Mouse (Mus musculus) kidney, embryonic 14.5 days (tissue): ENCODE results near the gene Hs1bp3. TPM values are rescaled to one million over a fixed set of nuclear protein-coding genes. Genes with fewer than 3 reads are reported as not detected.

ENCODE experiments used
- ATAC-seq: fragments of 200-750 bp; cut with Nextera tagmentation; 2 replicates; pipeline ENCODE4 v1.8.0; 2017; ENCODE audit warnings: moderate number of reproducible peaks, mild to moderate bottlenecking, moderate TSS enrichment, moderate library complexity; ENCODE audit not compliant: low FRiP score, low TSS enrichment
- H3K27ac ChIP-seq: fragments of 300-500 bp; sonication (generic); 2 replicates; pipeline ENCODE4 v1.5.1; 2014; ENCODE audit warnings: low read depth, mild to moderate bottlenecking, low read length, moderate library complexity, mixed read lengths
- H3K27me3 ChIP-seq: fragments of 300-500 bp; sonication (generic); 2 replicates; pipeline ENCODE4 v1.6.1; 2014; ENCODE audit warnings: mild to moderate bottlenecking, low read length; ENCODE audit not compliant: control insufficient read depth, insufficient read depth
- H3K36me3 ChIP-seq: fragments of 300-500 bp; sonication (generic); 2 replicates; pipeline ENCODE4 v1.6.1; 2014; ENCODE audit warnings: low read length, mixed read lengths; ENCODE audit not compliant: control insufficient read depth, insufficient read depth
- H3K4me1 ChIP-seq: fragments of 300-500 bp; sonication (generic); 2 replicates; pipeline ENCODE4 v1.6.1; 2014; ENCODE audit warnings: low read length, mixed read lengths; ENCODE audit not compliant: control insufficient read depth, insufficient read depth
- H3K4me2 ChIP-seq: fragments of 300-500 bp; sonication (generic); replicated peaks from 2 replicates; pipeline ENCODE4 v1.6.1; 2014; ENCODE audit warnings: low read depth, mild to moderate bottlenecking, low read length
- H3K4me3 ChIP-seq: fragments of 300-500 bp; sonication (generic); 2 replicates; pipeline ENCODE4 v1.5.1; 2014; ENCODE audit warnings: mild to moderate bottlenecking, low read length
- H3K9ac ChIP-seq: fragments of 300-500 bp; sonication (generic); 2 replicates; pipeline ENCODE4 v1.6.1; 2014; ENCODE audit warnings: low read depth, mild to moderate bottlenecking, low read length, moderate library complexity
- H3K9me3 ChIP-seq: fragments of 300-500 bp; sonication (generic); 2 replicates; pipeline ENCODE4 v1.6.1; 2016; ENCODE audit warnings: low read length; ENCODE audit not compliant: control insufficient read depth
- WGBS: fragments of 180-500 bp; shearing (Covaris S2); extraction: QIAGEN DNeasy Blood & Tissue Kit; methylation state at CpG from one replicate; pipeline ENCODE4 v1.1.7; 2014; 5-methylcytosine and 5-hydroxymethylcytosine counted together
- polyA plus RNA-seq: library from polyadenylated mRNA; unstranded; fragments of >200 nt; fragmentation: Nextera tagmentation; extraction: Ambion mirVana; gene quantifications from 2 replicates; pipeline ENCODE4 v1.2.1, GENCODE M21; 2014

The Hs1bp3 gene
- polyA plus RNA-seq, 1 experiment from 2014 or later, result 11.6 TPM

GRCm38 (mm10) chr12:8348733-8349513, 35.7 kb downstream of the Hs1bp3 start:
- Histone ChIP-seq H3K4me3 (no peak overlapping the region), H3K4me1 (peaks cover 14% of the 10 kb centered on the region), H3K36me3 (no peaks in the 10 kb centered on the region), H3K9me3 (no peaks in the 10 kb centered on the region), H3K27me3 (no peaks in the 10 kb centered on the region), H3K27ac (no peak overlapping the region), H3K4me2 (no peak overlapping the region), H3K9ac (no peak overlapping the region)
- ATAC-seq, result no peak
- WGBS, result 66% methylated on average over 9 of the region's 9 CpGs

GRCm38 (mm10) chr12:8351025-8351903, 38.0 kb downstream of the Hs1bp3 start:
- Histone ChIP-seq H3K4me2 (no peak overlapping the region), H3K9ac (0 out of 2 replicates have a peak overlapping the region, but pooled peaks have one; percentile 28), H3K4me1 (peaks cover 11% of the 10 kb centered on the region; the same call in 1 of the 2 replicates), H3K27ac (no peak overlapping the region; the same call in 1 of the 2 replicates), H3K9me3 (no peaks in the 10 kb centered on the region), H3K36me3 (no peaks in the 10 kb centered on the region), H3K4me3 (no peak overlapping the region), H3K27me3 (no peaks in the 10 kb centered on the region)
- 19% methylated on average over 4 of the region's 4 CpGs for WGBS
- ATAC-seq, result peak; percentile 50; the same call in 1 of the 2 replicates

- Histone ChIP-seq H3K27ac (no peak overlapping the region), H3K4me2 (no peak overlapping the region), H3K9me3 (no peaks in the 10 kb centered on the region), H3K9ac (no peak overlapping the region), H3K27me3 (no peaks in the 10 kb centered on the region), H3K36me3 (no peaks in the 10 kb centered on the region), H3K4me3 (no peak overlapping the region), H3K4me1 (peaks cover 11% of the 10 kb centered on the region)
- 48% methylated on average over 4 of the region's 4 CpGs for WGBS
- no peak for ATAC-seq
These were observed 39.8 kb downstream of the Hs1bp3 start for GRCm38 (mm10) chr12:8353071-8353470.

DNA sequence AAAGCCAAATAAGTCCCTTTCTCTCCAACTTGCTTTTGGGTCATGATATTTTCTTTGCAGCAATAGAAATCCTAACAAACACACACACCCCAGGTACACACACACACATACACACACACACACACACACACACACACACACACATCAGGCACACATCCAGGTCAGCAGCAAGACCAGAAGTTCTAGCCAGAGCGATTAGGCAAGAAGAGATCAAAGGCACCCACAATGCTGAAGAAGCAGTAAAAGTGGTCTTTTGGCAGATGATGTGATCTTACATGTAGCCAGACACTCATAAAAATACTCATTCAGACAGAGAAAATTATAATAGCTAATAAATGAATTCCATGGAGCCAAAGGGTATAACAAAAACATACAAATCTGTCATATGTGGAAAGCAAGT, 41.0 kb downstream of the Hs1bp3 start:
- H3K9me3 ChIP-seq, result no peaks in the 10 kb centered on the region
- no peak overlapping the region for H3K27ac ChIP-seq
- H3K36me3 ChIP-seq, result no peaks in the 10 kb centered on the region
- no peak overlapping the region for H3K9ac ChIP-seq
- 63% methylated on average over 1 of the region's 1 CpGs for WGBS
- H3K4me1 ChIP-seq, result peaks cover 11% of the 10 kb centered on the region; the same call in 1 of the 2 replicates
- no peak overlapping the region for H3K4me3 ChIP-seq
- no peak overlapping the region for H3K4me2 ChIP-seq
- no peak for ATAC-seq
- H3K27me3 ChIP-seq, result no peaks in the 10 kb centered on the region

DNA sequence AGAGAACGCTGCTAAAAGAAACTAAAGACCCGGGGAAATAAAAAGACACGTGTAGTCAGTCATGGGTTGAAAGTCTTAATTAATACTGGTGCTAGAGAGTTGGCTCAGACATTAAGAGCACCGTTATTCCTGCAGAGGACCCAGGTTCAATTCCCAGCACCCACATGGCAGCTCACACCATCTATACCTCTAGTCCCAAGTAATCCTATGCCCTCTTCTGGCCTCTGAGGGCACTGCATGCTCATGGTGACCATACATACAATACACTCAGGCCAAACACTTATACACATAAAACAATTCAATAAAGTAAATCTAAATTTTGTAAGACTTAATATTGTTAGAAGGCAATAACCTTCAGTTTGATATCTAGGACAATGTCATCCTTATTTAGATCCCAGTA, 41.8 kb downstream of the Hs1bp3 start:
- Histone ChIP-seq H3K27ac (no peak overlapping the region), H3K36me3 (no peaks in the 10 kb centered on the region), H3K27me3 (no peaks in the 10 kb centered on the region), H3K9ac (no peak overlapping the region), H3K4me2 (no peak overlapping the region), H3K9me3 (no peaks in the 10 kb centered on the region), H3K4me1 (peaks cover 8% of the 10 kb centered on the region; the same call in 1 of the 2 replicates), H3K4me3 (no peak overlapping the region)
- 96% methylated on average over 4 of the region's 4 CpGs for WGBS
- ATAC-seq, result no peak

- no peak overlapping the region for H3K9ac ChIP-seq
- H3K4me2 ChIP-seq, result no peak overlapping the region
- 45% methylated on average over 5 of the region's 5 CpGs for WGBS
These were observed 44.2 kb downstream of the Hs1bp3 start for GRCm38 (mm10) chr12:8357449-8357848.

GRCm38 (mm10) chr12:8358344-8358966, 45.2 kb downstream of the Hs1bp3 start:
- H3K27me3 ChIP-seq, result no peaks in the 10 kb centered on the region
- H3K9ac ChIP-seq, result no peak overlapping the region
- no peaks in the 10 kb centered on the region for H3K36me3 ChIP-seq
- no peak overlapping the region for H3K4me2 ChIP-seq
- peak overlapping the region; percentile 78; the same call in 1 of the 2 replicates for H3K27ac ChIP-seq
- no peak overlapping the region for H3K4me3 ChIP-seq
- no peaks in the 10 kb centered on the region for H3K9me3 ChIP-seq
- peaks cover 3% of the 10 kb centered on the region; the same call in 1 of the 2 replicates for H3K4me1 ChIP-seq
- no peak for ATAC-seq
- WGBS, result 75% methylated on average over 5 of the region's 5 CpGs

More at GRCm38 (mm10) chr12:8357449-8357848, 44.2 kb downstream of the Hs1bp3 start:
- Histone ChIP-seq H3K4me1 (peaks cover 3% of the 10 kb centered on the region; the same call in 1 of the 2 replicates), H3K4me3 (no peak overlapping the region), H3K36me3 (no peaks in the 10 kb centered on the region), H3K9me3 (no peaks in the 10 kb centered on the region), H3K27ac (peak overlapping the region; percentile 78), H3K27me3 (no peaks in the 10 kb centered on the region)
- peak; percentile 64 for ATAC-seq

GRCm38 (mm10) chr12:8359418-8360112, 46.3 kb downstream of the Hs1bp3 start:
- ATAC-seq, result no peak
- Histone ChIP-seq H3K36me3 (no peaks in the 10 kb centered on the region), H3K4me1 (peaks cover 7% of the 10 kb centered on the region; the same call in 1 of the 2 replicates), H3K27ac (no peak overlapping the region), H3K9me3 (no peaks in the 10 kb centered on the region), H3K27me3 (no peaks in the 10 kb centered on the region), H3K9ac (no peak overlapping the region), H3K4me2 (no peak overlapping the region), H3K4me3 (no peak overlapping the region)
- 98% methylated on average over 3 of the region's 3 CpGs for WGBS
